Mouse (Mus musculus): ENCODE results near the gene Apc2.

DNA sequence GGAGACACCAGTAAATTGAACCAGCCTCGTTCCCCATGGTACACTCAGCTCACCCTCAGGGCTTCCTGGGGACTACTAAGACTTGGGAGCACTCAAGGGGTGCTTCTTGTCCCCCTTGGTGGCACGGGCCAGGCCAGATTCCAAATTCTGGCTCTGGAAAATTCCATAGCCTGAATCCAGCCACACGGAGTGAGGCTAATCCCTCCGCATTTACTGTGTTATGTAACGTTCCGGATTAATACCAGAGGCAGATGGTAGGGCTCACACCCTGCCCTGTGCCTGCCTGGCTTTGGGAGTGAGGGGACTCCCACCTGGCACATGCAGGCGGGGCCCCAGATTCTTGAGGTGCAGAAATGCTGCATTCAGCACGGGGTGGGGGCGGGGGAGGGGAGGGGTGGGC lies 59.7 kb downstream of the Apc2 start:
- no peak for TF ChIP-seq CTCF (IDR thresholded peaks at IDR 0.05; ENCODE audit: low read depth)
- no peak for TF ChIP-seq EP300 (IDR thresholded peaks at IDR 0.05; ENCODE audit: low read depth)
